Comparison of ENCODE assay signal across 22 mouse cellular contexts in the genomic region with DNA sequence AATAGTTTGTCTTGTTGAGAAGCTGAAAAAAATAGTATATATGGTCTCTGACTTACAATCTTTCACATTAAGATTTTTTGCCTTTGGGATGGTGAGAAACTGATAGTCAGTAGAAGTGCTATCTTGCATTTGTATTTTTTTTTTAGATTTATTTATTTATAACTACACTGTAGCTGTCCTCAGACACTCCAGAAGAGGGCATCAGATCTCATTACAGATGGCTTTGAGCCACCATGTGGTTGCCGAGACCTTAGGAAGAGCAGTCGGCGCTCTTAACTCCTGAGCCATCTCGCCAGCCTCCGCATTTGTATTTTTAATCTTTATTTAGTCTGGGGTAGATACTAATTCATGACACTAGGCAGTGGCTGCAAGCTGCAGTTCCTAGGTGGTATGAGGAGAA. TPM values are rescaled to one million over a fixed set of nuclear protein-coding genes. Genes with fewer than 3 reads are reported as not detected.
A peak's percentile ranks its signal among the peaks of the same experiment; 100 is the strongest.
DNase-seq lines count a peak whose midpoint lies in the region; ATAC-seq and TF ChIP-seq lines count a peak whose summit lies in the region.
"Had no signal": no experiment of that assay in that cellular context is flagged by ENCODE, and none has a peak within 500 bp of the region (broad histone marks: within the 10 kb centered on the region; RNA-seq: fewer than 3 reads in every experiment).

No protein-coding gene starts in this region.

- TF ChIP-seq POLR2A in CH12.LX (IDR thresholded peaks at IDR 0.05; ENCODE audit: low read depth, low read length): no peak

- peak in 1 of 2 experiments; percentile 57; a peak in 2 of 4 replicates for TF ChIP-seq CTCF in CH12.LX (conservative IDR thresholded peaks at IDR 0.05 in 1 of 2, IDR thresholded peaks at IDR 0.05 in 1 of 2; ENCODE audit: low read depth in 2 of 2, low read length in 2 of 2)
- 0 out of 2 replicates have a peak, but pooled peaks have one; percentile 17 for TF ChIP-seq CTCF in liver, postnatal 0 days (IDR thresholded peaks at IDR 0.05; ENCODE audit: low read depth)

- no peaks in the 10 kb centered on the region for H3K36me3 ChIP-seq in heart, embryonic 11.5 days (ENCODE audit: control insufficient read depth, insufficient read depth, low read length)
- H3K36me3 ChIP-seq in CH12.LX (replicated peaks in 1 of 2; ENCODE audit: control insufficient read depth in 1 of 2, insufficient read depth in 1 of 2, low read length in 1 of 2): peaks cover 5 to 22% of the 10 kb centered on the region in 2 experiments
- no peaks in the 10 kb centered on the region; the same call in 1 of the 2 replicates for H3K36me3 ChIP-seq in liver, postnatal 0 days (replicated peaks; ENCODE audit: insufficient read depth, low read length)

- H3K9me3 ChIP-seq in heart, embryonic 11.5 days (replicated peaks; ENCODE audit: control insufficient read depth, low read length): no peaks in the 10 kb centered on the region
- no peaks in the 10 kb centered on the region for H3K9me3 ChIP-seq in CH12.LX (replicated peaks; ENCODE audit: low read length)
- no peaks in the 10 kb centered on the region for H3K9me3 ChIP-seq in liver, postnatal 0 days (ENCODE audit: low read length)
- H3K9me3 ChIP-seq: embryonic facial prominence, embryonic 15.5 days; limb, embryonic 10.5 days had no signal

- in situ Hi-C loops in CH12.LX (cut with MboI; ENCODE audit: low pct_ligation_motif_present, low pct_unique_long_range_greater_than_20kb, low sequenced_read_pairs): no loop called here

- no peak overlapping the region for H3K4me2 ChIP-seq in heart, embryonic 11.5 days
- peak overlapping the region; percentile 68; the same call in 1 of the 2 replicates for H3K4me2 ChIP-seq in CH12.LX (ENCODE audit: insufficient read depth, low read depth, poor library complexity, severe bottlenecking)
- H3K4me2 ChIP-seq in liver, postnatal 0 days (ENCODE audit: low read depth, low read length): 0 out of 2 replicates have a peak overlapping the region, but pooled peaks have one; percentile 18
- H3K4me2 ChIP-seq: embryonic facial prominence, embryonic 15.5 days had no signal

- TF ChIP-seq RAD21 in CH12.LX (IDR thresholded peaks at IDR 0.05; ENCODE audit: low read depth, low read length): no peak

- H3K4me3 ChIP-seq in heart, embryonic 11.5 days (ENCODE audit: low read depth, low read length): no peak overlapping the region
- peak overlapping the region; percentile 36 to 50 (median 47) for H3K4me3 ChIP-seq in CH12.LX (replicated peaks in 1 of 3; ENCODE audit: low read depth in 2 of 3, low read length in 2 of 3, poor library complexity in 1 of 3)
- no peak overlapping the region for H3K4me3 ChIP-seq in liver, postnatal 0 days (ENCODE audit: low read depth, low read length)
- H3K4me3 ChIP-seq: embryonic facial prominence, embryonic 15.5 days; forebrain, embryonic 10.5 days; left cerebral cortex, adult 2 months; limb, embryonic 10.5 days had no signal

- H3K27me3 ChIP-seq in heart, embryonic 11.5 days (ENCODE audit: control insufficient read depth, insufficient read depth, low read length): no peaks in the 10 kb centered on the region
- H3K27me3 ChIP-seq in CH12.LX (replicated peaks): no peaks in the 10 kb centered on the region
- no peaks in the 10 kb centered on the region for H3K27me3 ChIP-seq in liver, postnatal 0 days (ENCODE audit: insufficient read depth, low read length)
- H3K27me3 ChIP-seq: embryonic facial prominence, embryonic 15.5 days had no signal

- peaks cover 54% of the 10 kb centered on the region for H3K79me2 ChIP-seq in CH12.LX (replicated peaks; ENCODE audit: control insufficient read depth, extremely low read depth, insufficient read depth, poor library complexity, severe bottlenecking)

- TF ChIP-seq EP300 in CH12.LX (IDR thresholded peaks at IDR 0.05; ENCODE audit: low read length): no peak
- no peak for TF ChIP-seq EP300 in liver, postnatal 0 days (IDR thresholded peaks at IDR 0.05; ENCODE audit: low read depth)

- dilution Hi-C loops in CH12.LX (cut with MboI; ENCODE audit: extremely low pct_ligation_motif_present, extremely low pct_unique_long_range_greater_than_20kb, low sequenced_read_pairs): no loop called here

- H3K9ac ChIP-seq in heart, embryonic 11.5 days (ENCODE audit: low read depth, low read length): no peak overlapping the region
- peak overlapping the region; percentile 71 for H3K9ac ChIP-seq in CH12.LX (ENCODE audit: insufficient read depth, low read depth)
- H3K9ac ChIP-seq in liver, postnatal 0 days (replicated peaks): no peak overlapping the region
- H3K9ac ChIP-seq: embryonic facial prominence, embryonic 15.5 days had no signal

- WGBS in heart, embryonic 11.5 days (ENCODE audit: insufficient replicate concordance): 75% methylated on average over 5 of the region's 5 CpGs
- WGBS in liver, postnatal 0 days (ENCODE audit: insufficient replicate concordance): 60% methylated on average over 5 of the region's 5 CpGs

- H3K27ac ChIP-seq in heart, embryonic 11.5 days (ENCODE audit: low read depth, low read length): no peak overlapping the region
- no peak overlapping the region for H3K27ac ChIP-seq in CH12.LX (ENCODE audit: insufficient read depth, low read depth)
- H3K27ac ChIP-seq in liver, postnatal 0 days (ENCODE audit: low read depth): no peak overlapping the region
- H3K27ac ChIP-seq: embryonic facial prominence, embryonic 15.5 days; forebrain, embryonic 10.5 days; left cerebral cortex, adult 2 months; limb, embryonic 10.5 days had no signal

- ATAC-seq in heart, embryonic 11.5 days (replicated peaks; ENCODE audit: insufficient number of reproducible peaks, low FRiP score, low TSS enrichment): no peak
- no peak for ATAC-seq in liver, postnatal 0 days

- peak; percentile 65 for DNase-seq in heart, adult 11 months
- peak; percentile 46 for DNase-seq in CH12.LX (ENCODE audit: extremely low read depth)
- peak; percentile 47 for DNase-seq in R1 (ENCODE audit: low read depth, low spot score)
- no peak for DNase-seq in liver, postnatal 0 days
- DNase-seq in ovary, postnatal 14 days (ENCODE audit: low spot score): no peak
- DNase-seq in kidney, adult 9 months: no peak
- no peak for DNase-seq in spleen, postnatal 36 days (ENCODE audit: low spot score in 2 of 2)
- DNase-seq: adrenal gland, postnatal 36 days; cerebellum, adult 9-11 months; embryo, embryonic 11 days; heart, adult 18-20 months; lung, adult 2 months; lung, postnatal 36 days; right cerebral cortex, postnatal 25 days; thymus, postnatal 36 days had no signal

- peaks cover 5% of the 10 kb centered on the region; the same call in 1 of the 2 replicates for H3K4me1 ChIP-seq in heart, embryonic 11.5 days (ENCODE audit: control insufficient read depth, insufficient read depth, low read length)
- peaks cover 3 to 22% of the 10 kb centered on the region in 2 experiments; a peak in 3 of 4 replicates for H3K4me1 ChIP-seq in CH12.LX (ENCODE audit: control insufficient read depth in 1 of 2, insufficient read depth in 2 of 2)
- H3K4me1 ChIP-seq in liver, postnatal 0 days (ENCODE audit: insufficient read depth): peaks cover 14% of the 10 kb centered on the region

TF ChIP-seq in CH12.LX, 34 proteins besides CTCF, POLR2A, EP300 and RAD21:
- TF ChIP-seq RCOR1 (conservative IDR thresholded peaks at IDR 0.05; ENCODE audit: low read depth, low read length) (no peak), MYC (IDR thresholded peaks at IDR 0.05; ENCODE audit: low read depth, low read length) (peak; percentile 90), JUN (IDR thresholded peaks at IDR 0.05; ENCODE audit: insufficient read depth, low read depth, low read length) (no peak), ZNF384 (IDR thresholded peaks at IDR 0.05; ENCODE audit: low read depth, low read length) (peak; percentile 76)

RNA-seq across cellular contexts. Expression of a gene that starts 3.2 kb away (rescaled TPM):
- polyA plus RNA-seq in heart, embryonic 11.5 days (2014; fragmentation: Nextera tagmentation; extraction: Ambion mirVana): 8.7 and 9.9 TPM in 2 replicates
- total RNA-seq in CH12.LX (2012; rRNA removed) (6.0 and 6.4 TPM in 2 replicates), CH12.LX (2014; rRNA removed) (8.9 and 10.4 TPM in 2 replicates)
- polyA plus RNA-seq in CH12.LX (2012; ENCODE audit: insufficient read length, low read depth): 6.6 TPM in 2 replicates
- 2.1 and 2.8 TPM in 2 replicates for polyA plus RNA-seq in liver, postnatal 0 days (2015; fragmentation: Nextera tagmentation; extraction: Ambion mirVana)

RNA-seq across cellular contexts. Expression of a gene that starts 3.2 kb away (rescaled TPM):
- polyA plus RNA-seq in heart, embryonic 11.5 days (2014; fragmentation: Nextera tagmentation; extraction: Ambion mirVana): 47.3 and 50.7 TPM in 2 replicates
- total RNA-seq in CH12.LX (2012; rRNA removed): 91.2 and 112 TPM in 2 replicates
- total RNA-seq in CH12.LX (2014; rRNA removed): 163 and 184 TPM in 2 replicates
- polyA plus RNA-seq in CH12.LX (2012; ENCODE audit: insufficient read length, low read depth): 84.0 and 92.3 TPM in 2 replicates
- polyA plus RNA-seq in liver, postnatal 0 days (2015; fragmentation: Nextera tagmentation; extraction: Ambion mirVana): 20.8 and 22.8 TPM in 2 replicates

RNA-seq across cellular contexts. Expression of a gene that starts 36.1 kb away (rescaled TPM):
- 4.1 and 6.4 TPM in 2 replicates for polyA plus RNA-seq in heart, embryonic 11.5 days (2014; fragmentation: Nextera tagmentation; extraction: Ambion mirVana)
- not detected in 2 replicates for total RNA-seq in CH12.LX (2012; rRNA removed)
- total RNA-seq in CH12.LX (2014; rRNA removed): not detected in 2 replicates
- not detected in 2 replicates for polyA plus RNA-seq in CH12.LX (2012; ENCODE audit: insufficient read length, low read depth)
- polyA plus RNA-seq in liver, postnatal 0 days (2015; fragmentation: Nextera tagmentation; extraction: Ambion mirVana): 10.8 and 12.6 TPM in 2 replicates
- polyA plus RNA-seq: C2C12; large intestine, adult 2 months had no signal

Comparison
In these comparisons a context has a peak if more than half of its experiments do, and no peak if none do; other contexts are left out.
1. DNase-seq: peak in heart, adult 11 months (single experiment), CH12.LX (single experiment) and R1 (single experiment); none in liver, postnatal 0 days (single experiment), ovary, postnatal 14 days (single experiment), kidney, adult 9 months (single experiment) and spleen, postnatal 36 days (0 of 2).
2. H3K4me3 ChIP-seq: peak in CH12.LX (3 of 3); none in heart, embryonic 11.5 days (single experiment) and liver, postnatal 0 days (single experiment).